Mouse (Mus musculus): ENCODE results near the gene Tmc7. TPM values are rescaled to one million over a fixed set of nuclear protein-coding genes. Genes with fewer than 3 reads are reported as not detected.
A peak's percentile ranks its signal among the peaks of the same experiment; 100 is the strongest.

Tmc7 gene
- total RNA-seq (2021): 10 to 100 TPM in 1 of 2 experiments, 1 to 10 TPM in 1; 7.3 to 10.6 TPM
- long read RNA-seq, experiment 1, full-length matches to known transcripts: 3 of 7 reads
- long read RNA-seq, experiment 1, partial matches to known transcripts: 1 of 7 reads
- long read RNA-seq, experiment 1, other reads (novel, unspliced or antisense): 3 of 7 reads
- long read RNA-seq, experiment 2, full-length matches to known transcripts: 10 of 12 reads
- long read RNA-seq, experiment 2, partial matches to known transcripts: 0 of 12 reads
- long read RNA-seq, experiment 2, other reads (novel, unspliced or antisense): 2 of 12 reads

DNA sequence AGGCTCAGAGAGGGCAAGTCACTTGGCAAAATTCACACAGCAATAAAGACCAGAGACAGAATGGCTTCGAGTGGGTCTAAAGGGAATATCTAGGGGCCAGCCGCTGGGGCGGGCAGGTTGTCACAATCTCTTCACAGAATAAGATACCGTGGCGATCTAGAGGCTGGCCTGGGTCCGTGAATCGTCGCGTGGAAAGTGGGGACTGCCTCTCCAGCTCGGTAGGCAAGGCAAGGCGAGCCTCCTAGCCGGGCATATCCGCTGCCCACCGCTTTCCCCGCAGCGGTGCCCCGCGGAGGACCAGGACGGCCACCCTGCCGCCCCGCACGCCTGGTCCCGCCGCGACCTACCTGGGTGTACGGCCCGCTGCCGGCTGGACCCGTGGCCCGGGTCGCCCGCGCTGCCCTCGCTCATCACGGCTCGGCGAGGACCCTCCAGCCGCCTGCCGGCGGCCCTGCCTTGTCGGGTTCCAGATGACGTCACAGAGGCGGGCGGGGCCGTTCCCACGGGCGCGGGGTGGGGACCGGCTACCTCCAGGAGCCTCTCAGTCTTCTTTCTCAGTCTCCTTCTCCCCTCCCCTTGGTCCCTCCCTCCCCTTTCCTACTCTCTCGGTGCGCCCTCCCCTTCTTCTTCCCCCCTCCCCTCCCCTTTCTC lies at the start of gene Tmc7:
Gene Tmc7 (minus strand): TSS at position 480 of the 651 bp plus-strand sequence.
- DNase-seq: peak; percentile 63

DNA sequence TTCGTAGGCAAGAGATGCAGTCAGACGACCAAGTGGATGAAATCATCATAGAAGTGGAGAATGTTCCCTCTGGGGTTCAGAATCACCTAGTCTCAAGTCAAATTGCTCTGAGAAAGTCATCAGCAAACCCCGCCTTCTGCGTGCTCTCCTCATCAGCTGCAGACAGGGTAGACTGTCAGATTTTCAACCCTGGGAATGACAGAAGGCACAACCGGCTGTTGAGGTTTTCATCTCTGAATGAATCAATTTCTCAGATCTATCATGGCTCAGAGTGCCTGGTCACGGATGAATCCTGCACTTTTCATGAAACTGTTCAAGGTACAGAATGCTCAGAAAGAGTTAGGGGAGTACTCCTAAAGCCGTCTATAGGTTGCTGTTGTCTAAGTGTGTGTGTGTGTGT lies 49.4 kb upstream of the Tmc7 start:
- DNase-seq: no peak

- DNase-seq: no peak
Measured at GRCm38 (mm10) chr7:118633094-118633493, 48.6 kb upstream of the Tmc7 start.

- DNase-seq: no peak
Measured at GRCm38 (mm10) chr7:118627550-118628298, 43.2 kb upstream of the Tmc7 start.

- DNase-seq: no peak
Measured at GRCm38 (mm10) chr7:118621094-118621493, 36.6 kb upstream of the Tmc7 start.

GRCm38 (mm10) chr7:118620243-118620906 lies 35.8 kb upstream of the Tmc7 start:
- no peak for DNase-seq

DNA sequence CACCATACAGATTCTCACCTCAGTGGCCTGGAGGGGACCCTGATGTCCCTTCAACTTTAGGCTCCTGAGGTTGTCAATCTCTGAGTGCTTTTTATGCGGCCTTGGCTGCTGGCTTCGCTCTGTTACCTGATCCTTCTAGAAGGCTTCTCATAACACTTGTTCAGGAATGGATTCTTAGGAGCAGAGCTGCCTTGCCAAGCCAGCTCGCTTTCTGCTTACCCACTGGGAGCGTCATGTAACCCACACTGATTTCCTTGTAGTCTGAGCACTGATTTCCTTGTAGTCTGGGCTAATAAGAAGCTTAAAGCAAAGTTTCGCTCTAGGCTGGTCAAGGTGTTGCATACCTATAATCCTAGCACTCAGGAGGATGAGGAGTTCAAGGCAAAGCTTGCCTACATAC lies 33.6 kb upstream of the Tmc7 start:
- peak; percentile 30 for DNase-seq

DNA sequence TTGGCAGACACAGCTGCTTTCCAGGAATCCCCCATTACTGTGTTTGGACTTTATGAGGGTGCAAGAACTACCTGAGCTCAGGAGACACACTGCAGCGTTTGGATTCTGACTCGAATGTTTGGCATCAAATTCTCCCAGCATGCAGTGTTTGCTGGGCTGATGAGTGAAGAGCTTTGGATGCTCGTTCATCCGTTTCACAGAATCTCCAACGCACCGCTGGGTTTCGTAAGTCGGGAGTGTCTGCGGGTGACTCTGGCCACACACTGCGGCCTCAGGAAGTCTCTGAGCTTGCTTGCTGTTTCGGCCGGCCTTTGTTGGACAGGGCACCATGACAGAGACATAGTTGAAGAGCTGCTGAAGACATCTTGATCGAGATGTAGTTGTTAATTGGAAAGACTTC lies 29.5 kb upstream of the Tmc7 start:
- DNase-seq: no peak

DNA sequence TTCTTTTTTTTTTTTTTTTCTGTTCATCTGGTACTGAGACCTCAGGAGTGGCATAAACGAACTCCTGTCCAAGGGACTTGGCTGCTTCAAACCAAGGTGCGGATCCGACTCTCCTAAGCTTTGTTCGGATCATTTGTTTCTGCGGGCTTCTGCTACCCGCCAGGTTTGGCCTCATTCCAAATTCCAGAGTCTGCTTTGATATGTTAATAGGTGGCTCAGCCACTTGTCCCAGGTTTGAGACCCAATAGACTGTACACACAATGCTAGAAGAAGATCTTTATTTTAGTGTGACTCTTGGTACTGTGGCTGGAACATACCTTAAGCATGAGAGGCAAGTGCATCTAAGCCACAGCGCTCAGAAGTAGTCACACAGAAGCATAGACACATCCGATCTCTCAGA lies 27.4 kb upstream of the Tmc7 start:
- DNase-seq: no peak

- DNase-seq: no peak
Measured at GRCm38 (mm10) chr7:118611185-118611749, 26.7 kb upstream of the Tmc7 start.

DNA sequence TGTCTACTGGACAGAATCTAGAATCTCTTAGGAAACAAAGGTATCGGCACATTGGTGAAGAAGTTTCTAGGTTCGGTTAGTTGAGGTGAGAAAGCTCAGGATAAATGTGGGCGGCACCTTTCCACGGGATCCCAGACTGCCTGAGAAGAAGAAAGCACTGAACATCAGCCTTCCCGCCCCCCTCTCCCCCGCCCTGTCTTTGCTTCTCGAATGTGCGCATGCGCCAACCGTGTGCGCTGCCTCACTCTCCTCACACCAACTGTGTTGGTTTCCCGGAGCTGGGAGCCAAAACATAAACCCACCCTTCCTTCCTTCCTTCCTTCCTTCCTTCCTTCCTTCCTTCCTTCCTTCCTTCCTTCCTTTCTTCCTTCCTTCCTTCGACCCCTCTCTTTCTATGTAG lies 26.2 kb upstream of the Tmc7 start:
- no peak for DNase-seq

DNA sequence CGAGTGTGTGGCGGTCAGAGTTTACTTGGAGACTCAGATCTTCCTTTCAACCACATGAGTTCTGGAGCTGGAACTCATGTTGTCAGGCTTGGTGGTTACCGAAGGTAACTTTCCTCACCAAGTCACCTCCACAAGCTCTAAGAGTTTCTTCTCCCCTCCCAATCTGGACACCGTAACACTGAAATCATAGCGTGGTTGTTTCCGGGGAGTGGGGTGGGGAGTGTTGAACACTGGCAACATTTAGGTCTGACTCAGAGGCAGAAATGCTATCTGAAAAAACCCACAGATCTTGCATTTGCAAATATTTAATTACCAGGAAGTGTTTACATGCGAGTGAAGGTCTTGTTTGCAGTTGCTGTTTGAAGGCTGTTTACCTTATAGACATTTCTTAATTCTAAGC lies 25.3 kb upstream of the Tmc7 start:
- no peak for DNase-seq

- no peak for DNase-seq
Measured at GRCm38 (mm10) chr7:118604842-118605241, 20.3 kb upstream of the Tmc7 start.

- no peak for DNase-seq
Measured at GRCm38 (mm10) chr7:118599954-118600631, 15.6 kb upstream of the Tmc7 start.

- no peak for DNase-seq
Measured at GRCm38 (mm10) chr7:118597201-118597600, 12.7 kb upstream of the Tmc7 start, which contains the start of gene Tmc5. Gene Tmc5, plus strand, starts transcription at chr7:118597297.

- no peak for DNase-seq
Measured at GRCm38 (mm10) chr7:118596271-118596670, 11.7 kb upstream of the Tmc7 start.

DNA sequence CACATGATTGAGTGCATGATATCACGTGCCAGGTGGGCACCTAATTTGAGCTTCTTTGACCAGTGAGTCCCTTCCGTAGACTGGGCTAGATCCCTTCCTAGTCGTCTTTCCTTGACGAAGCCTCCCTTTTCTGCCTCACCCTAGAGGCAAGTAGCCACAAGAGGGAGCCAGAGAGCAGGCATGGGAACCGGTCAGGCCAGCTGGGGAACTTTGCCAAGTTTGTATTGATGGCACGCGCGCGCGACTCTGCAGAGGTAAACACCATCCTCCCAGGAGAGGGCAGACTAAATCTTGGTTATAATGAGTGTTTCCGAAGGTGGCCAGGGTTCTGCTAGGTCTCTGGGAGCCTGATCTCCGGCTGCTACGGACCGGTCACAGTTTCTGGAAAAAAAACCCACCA lies 10.7 kb upstream of the Tmc7 start:
- DNase-seq: peak; percentile 81

- DNase-seq: no peak
Measured at GRCm38 (mm10) chr7:118594611-118595010, 10.1 kb upstream of the Tmc7 start.

GRCm38 (mm10) chr7:118593567-118594407 lies 9.3 kb upstream of the Tmc7 start:
- DNase-seq: no peak

GRCm38 (mm10) chr7:118592146-118592545 lies 7.6 kb upstream of the Tmc7 start:
- peak; percentile 39 for DNase-seq
